Mouse (Mus musculus) testis, adult 2 months (tissue): ENCODE measurements around the gene Efcab7.

Source experiments
- CTCF ChIP-seq: fragments of 200-500 bp; IDR thresholded peaks from 2 replicates; pipeline ENCODE4 v1.5.1; 2012; ENCODE audit warnings: low read depth, mild to moderate bottlenecking, inconsistent platforms, low read length, moderate library complexity; ENCODE audit not compliant: control insufficient read depth, insufficient read depth, insufficient replicate concordance
- POLR2A ChIP-seq: fragments of 200-500 bp; IDR thresholded peaks from 2 replicates; pipeline ENCODE4 v1.6.1; 2012; ENCODE audit warnings: low read depth, mild to moderate bottlenecking, inconsistent platforms, low read length, moderate library complexity; ENCODE audit not compliant: control insufficient read depth

DNA sequence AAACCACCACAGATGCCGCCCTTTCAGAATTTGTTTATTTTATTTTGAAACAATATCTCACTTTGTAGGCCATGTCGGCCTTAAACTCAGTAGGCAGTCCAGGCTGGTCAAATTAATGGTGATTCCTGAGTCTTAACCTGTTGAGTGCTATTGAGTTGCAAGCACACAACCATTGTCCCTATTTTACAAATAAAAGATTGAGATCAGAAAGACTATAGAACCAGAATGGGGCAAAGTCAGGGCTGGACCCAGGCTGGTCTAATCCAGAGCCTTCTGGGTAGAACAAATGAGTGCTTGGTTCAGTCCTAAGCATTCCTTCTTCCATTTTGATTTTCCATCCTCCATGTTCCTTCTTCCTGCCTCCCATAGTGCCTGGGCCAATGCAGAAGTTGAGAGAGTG, 117.5 kb downstream of the Efcab7 start:
- TF ChIP-seq CTCF (no peak), POLR2A (no peak)
